Mouse (Mus musculus): ENCODE results near the gene Spen. TPM values are rescaled to one million over a fixed set of nuclear protein-coding genes. Genes with fewer than 3 reads are reported as not detected.

The Spen gene
- polyA plus RNA-seq, 1 experiment from 2014 or later, result 5.7 TPM

- no peak for DNase-seq (ENCODE audit: low spot score)
- Histone ChIP-seq H3K36me3 (ENCODE audit: insufficient read depth, low read length) (0 out of 2 replicates have a peak, but pooled peaks cover 5% of the 10 kb centered on the region), H3K27ac (ENCODE audit: low read length) (no peak overlapping the region), H3K4me3 (ENCODE audit: low read depth, low read length) (no peak overlapping the region), H3K4me1 (ENCODE audit: insufficient read depth, low read depth, low read length) (no peaks in the 10 kb centered on the region), H3K9me3 (ENCODE audit: low read length) (no peaks in the 10 kb centered on the region), H3K9ac (replicated peaks; ENCODE audit: low read depth) (no peak overlapping the region), H3K27me3 (replicated peaks; ENCODE audit: insufficient read depth, low read length) (no peaks in the 10 kb centered on the region), H3K4me2 (replicated peaks; ENCODE audit: low read depth, low read length) (no peak overlapping the region)
- ATAC-seq, result no peak
- TF ChIP-seq CTCF (IDR thresholded peaks at IDR 0.05) (no peak), EP300 (IDR thresholded peaks at IDR 0.05) (no peak)
- WGBS, result 89% methylated on average over 14 of the region's 14 CpGs
Measured at GRCm38 (mm10) chr4:141456193-141456938, 82.0 kb downstream of the Spen start.

DNA sequence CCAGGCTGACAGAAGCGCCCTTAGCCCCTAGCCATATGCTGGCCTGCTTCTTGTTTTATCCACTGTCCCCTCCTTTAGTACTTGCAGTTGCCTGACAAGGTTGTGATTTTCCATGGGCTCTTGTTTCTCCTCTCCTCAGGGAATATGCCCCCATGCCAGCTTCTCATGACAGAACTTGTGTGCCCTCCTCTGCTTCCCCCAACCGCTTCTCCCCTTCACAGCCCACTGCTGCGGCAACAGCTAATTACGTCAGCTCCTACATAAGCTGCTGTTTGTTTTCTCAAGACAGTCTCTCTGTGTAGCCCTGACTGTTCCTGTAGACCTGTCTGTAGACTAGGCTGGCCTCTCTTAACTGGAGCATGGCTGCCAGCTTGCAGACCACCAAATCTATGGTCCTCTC is 82.9 kb downstream of the Spen start:
- no peaks in the 10 kb centered on the region for H3K4me1 ChIP-seq (ENCODE audit: insufficient read depth, low read depth, low read length)
- H3K4me2 ChIP-seq (replicated peaks; ENCODE audit: low read depth, low read length), result no peak overlapping the region
- 0 out of 2 replicates have a peak, but pooled peaks cover 5% of the 10 kb centered on the region for H3K36me3 ChIP-seq (ENCODE audit: insufficient read depth, low read length)
- no peak overlapping the region for H3K4me3 ChIP-seq (ENCODE audit: low read depth, low read length)
- 79% methylated on average over 4 of the region's 4 CpGs for WGBS
- TF ChIP-seq EP300 (IDR thresholded peaks at IDR 0.05), result no peak
- no peak overlapping the region for H3K27ac ChIP-seq (ENCODE audit: low read length)
- H3K27me3 ChIP-seq (replicated peaks; ENCODE audit: insufficient read depth, low read length), result no peaks in the 10 kb centered on the region
- DNase-seq (ENCODE audit: low spot score), result no peak
- H3K9me3 ChIP-seq (ENCODE audit: low read length), result no peaks in the 10 kb centered on the region
- ATAC-seq, result no peak
- H3K9ac ChIP-seq (replicated peaks; ENCODE audit: low read depth), result no peak overlapping the region

GRCm38 (mm10) chr4:141454581-141455350 is 83.6 kb downstream of the Spen start:
- Histone ChIP-seq H3K4me1 (ENCODE audit: insufficient read depth, low read depth, low read length) (no peaks in the 10 kb centered on the region), H3K36me3 (ENCODE audit: insufficient read depth, low read length) (0 out of 2 replicates have a peak, but pooled peaks cover 5% of the 10 kb centered on the region), H3K9ac (replicated peaks; ENCODE audit: low read depth) (no peak overlapping the region), H3K4me3 (ENCODE audit: low read depth, low read length) (no peak overlapping the region), H3K27ac (ENCODE audit: low read length) (no peak overlapping the region; the same call in 1 of the 2 replicates), H3K9me3 (ENCODE audit: low read length) (no peaks in the 10 kb centered on the region), H3K4me2 (replicated peaks; ENCODE audit: low read depth, low read length) (no peak overlapping the region), H3K27me3 (replicated peaks; ENCODE audit: insufficient read depth, low read length) (no peaks in the 10 kb centered on the region)
- 62% methylated on average over 14 of the region's 14 CpGs for WGBS
- no peak for TF ChIP-seq EP300 (IDR thresholded peaks at IDR 0.05)
- no peak for TF ChIP-seq CTCF (IDR thresholded peaks at IDR 0.05)
- ATAC-seq (no peak), DNase-seq (ENCODE audit: low spot score) (no peak)

DNA sequence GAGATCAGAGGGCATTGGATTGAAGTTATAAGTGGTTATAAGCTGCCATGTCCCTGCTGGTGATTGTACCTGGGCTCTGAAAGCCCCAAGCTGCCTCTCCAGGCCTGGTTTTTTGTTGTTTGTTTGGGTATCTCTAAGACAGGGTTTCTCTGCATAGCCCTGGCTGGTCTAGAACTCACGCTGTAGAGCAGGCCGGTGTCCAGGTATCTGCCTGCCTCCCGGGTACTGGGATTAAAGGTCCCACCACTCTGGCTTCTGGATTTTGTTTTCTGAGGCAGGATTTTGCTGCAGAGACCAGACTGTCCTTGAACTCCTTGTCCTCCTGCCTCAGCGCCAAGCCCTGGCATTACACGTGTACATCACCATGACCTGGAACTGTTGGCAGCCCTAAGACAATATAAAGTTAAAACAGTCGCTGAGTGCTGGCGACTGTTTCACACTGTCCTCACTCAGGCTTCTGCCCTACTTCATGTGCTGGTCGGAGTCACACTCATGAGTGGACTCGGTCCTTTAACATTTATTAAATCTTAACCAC is 86.4 kb downstream of the Spen start:
- DNase-seq (ENCODE audit: low spot score), result no peak
- Histone ChIP-seq H3K9ac (replicated peaks; ENCODE audit: low read depth) (no peak overlapping the region), H3K4me3 (ENCODE audit: low read depth, low read length) (no peak overlapping the region), H3K4me2 (replicated peaks; ENCODE audit: low read depth, low read length) (no peak overlapping the region), H3K27me3 (replicated peaks; ENCODE audit: insufficient read depth, low read length) (no peaks in the 10 kb centered on the region), H3K36me3 (ENCODE audit: insufficient read depth, low read length) (peaks cover 10% of the 10 kb centered on the region; the same call in 1 of the 2 replicates), H3K9me3 (ENCODE audit: low read length) (no peaks in the 10 kb centered on the region), H3K27ac (ENCODE audit: low read length) (no peak overlapping the region), H3K4me1 (ENCODE audit: insufficient read depth, low read depth, low read length) (no peaks in the 10 kb centered on the region)
- ATAC-seq, result no peak
- 83% methylated on average over 9 of the region's 9 CpGs for WGBS
- TF ChIP-seq CTCF (IDR thresholded peaks at IDR 0.05), result no peak
- no peak for TF ChIP-seq EP300 (IDR thresholded peaks at IDR 0.05)

GRCm38 (mm10) chr4:141451251-141451650 is 87.1 kb downstream of the Spen start:
- WGBS, result 88% methylated on average over 2 of the region's 2 CpGs
- Histone ChIP-seq H3K4me1 (ENCODE audit: insufficient read depth, low read depth, low read length) (no peaks in the 10 kb centered on the region), H3K27ac (ENCODE audit: low read length) (no peak overlapping the region), H3K9me3 (ENCODE audit: low read length) (no peaks in the 10 kb centered on the region), H3K9ac (replicated peaks; ENCODE audit: low read depth) (no peak overlapping the region), H3K4me3 (ENCODE audit: low read depth, low read length) (no peak overlapping the region), H3K4me2 (replicated peaks; ENCODE audit: low read depth, low read length) (no peak overlapping the region), H3K27me3 (replicated peaks; ENCODE audit: insufficient read depth, low read length) (no peaks in the 10 kb centered on the region), H3K36me3 (ENCODE audit: insufficient read depth, low read length) (peaks cover 10% of the 10 kb centered on the region; the same call in 1 of the 2 replicates)
- DNase-seq (ENCODE audit: low spot score) (no peak), ATAC-seq (no peak)
- no peak for TF ChIP-seq EP300 (IDR thresholded peaks at IDR 0.05)

DNA sequence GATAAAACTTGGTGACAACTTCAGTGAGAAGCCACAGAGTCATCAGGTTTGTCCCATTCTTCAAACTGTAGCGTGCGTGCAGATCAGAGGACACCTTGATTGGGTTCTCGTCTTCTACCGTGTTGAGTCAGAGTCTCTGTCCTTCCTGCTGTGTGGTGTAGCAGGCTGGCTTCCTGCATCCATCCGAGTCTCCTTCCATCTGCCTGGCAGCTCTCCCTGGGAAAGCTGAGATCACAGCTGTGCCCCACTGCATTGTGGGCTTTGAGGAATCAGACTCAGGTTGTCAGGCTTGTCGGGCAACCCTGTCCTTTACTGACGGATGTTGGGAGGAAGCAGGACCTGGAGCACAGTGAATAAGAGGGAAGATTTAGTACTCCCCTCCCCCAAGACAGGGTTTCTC is 92.2 kb downstream of the Spen start:
- TF ChIP-seq EP300 (IDR thresholded peaks at IDR 0.05) (no peak), CTCF (IDR thresholded peaks at IDR 0.05) (no peak)
- no peak for DNase-seq (ENCODE audit: low spot score)
- Histone ChIP-seq H3K27me3 (replicated peaks; ENCODE audit: insufficient read depth, low read length) (no peaks in the 10 kb centered on the region), H3K4me2 (replicated peaks; ENCODE audit: low read depth, low read length) (no peak overlapping the region), H3K9ac (replicated peaks; ENCODE audit: low read depth) (no peak overlapping the region), H3K36me3 (ENCODE audit: insufficient read depth, low read length) (peaks cover 5% of the 10 kb centered on the region; the same call in 1 of the 2 replicates), H3K9me3 (ENCODE audit: low read length) (no peaks in the 10 kb centered on the region), H3K27ac (ENCODE audit: low read length) (no peak overlapping the region), H3K4me3 (ENCODE audit: low read depth, low read length) (no peak overlapping the region), H3K4me1 (ENCODE audit: insufficient read depth, low read depth, low read length) (peaks cover 10% of the 10 kb centered on the region; the same call in 1 of the 2 replicates)
- no peak for ATAC-seq
- WGBS, result 60% methylated on average over 7 of the region's 7 CpGs
